Mouse (Mus musculus): ENCODE data around the gene Zmym3. TPM values are rescaled to one million over a fixed set of nuclear protein-coding genes. Genes with fewer than 3 reads are reported as not detected.
"Not testable (repeated sequence)": the region's sequence is repeated elsewhere in the genome, so short reads cannot be mapped to it uniquely, and the experiment has no call there.

Gene Zmym3
- total RNA-seq, 1 experiment from 2014 or later = 35.3 TPM

DNA sequence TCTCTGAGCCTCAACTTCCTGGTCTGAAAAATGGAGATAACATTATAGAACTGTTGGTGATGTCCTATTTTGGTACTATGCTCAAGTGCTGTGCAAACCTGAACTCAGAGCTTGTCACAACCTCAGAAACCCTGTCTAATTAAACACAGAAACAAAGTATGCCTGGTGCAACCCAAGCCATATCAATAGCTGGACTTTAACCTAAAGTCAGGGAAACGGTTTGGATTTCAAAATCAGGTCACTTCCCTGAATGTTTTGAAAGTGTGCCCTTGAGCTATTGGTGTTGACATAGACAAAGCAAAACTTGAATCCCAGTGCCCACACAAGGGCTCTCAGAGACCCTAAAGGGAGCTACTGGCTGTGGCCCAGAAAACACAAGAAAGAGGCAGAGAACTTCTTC lies 40.9 kb downstream of the Zmym3 start:
- ATAC-seq (replicated peaks; ENCODE audit: insufficient number of reproducible peaks, low FRiP score, low TSS enrichment, poor library complexity, severe bottlenecking) = no peak

DNA sequence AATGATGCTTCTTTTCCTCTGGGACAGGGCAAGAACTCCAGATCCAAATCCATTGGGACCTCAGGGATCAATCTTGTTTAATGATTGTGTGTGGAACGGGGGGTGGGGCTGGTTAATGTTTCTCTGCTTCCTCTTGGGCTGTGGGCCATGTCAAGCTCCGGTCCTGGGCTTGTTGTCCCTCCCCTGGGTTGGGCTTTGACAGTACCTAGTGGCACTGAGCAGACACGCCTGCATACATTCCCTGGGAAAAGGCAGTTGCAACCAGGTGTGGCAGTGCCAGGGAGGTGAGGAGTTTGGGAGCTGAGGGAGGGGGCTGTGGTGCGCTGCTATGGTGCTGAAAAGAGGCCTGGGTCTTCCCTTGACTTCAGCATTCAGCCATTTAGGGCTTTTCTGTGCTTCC lies 43.6 kb downstream of the Zmym3 start:
- ATAC-seq (replicated peaks; ENCODE audit: insufficient number of reproducible peaks, low FRiP score, low TSS enrichment, poor library complexity, severe bottlenecking) = no peak

DNA sequence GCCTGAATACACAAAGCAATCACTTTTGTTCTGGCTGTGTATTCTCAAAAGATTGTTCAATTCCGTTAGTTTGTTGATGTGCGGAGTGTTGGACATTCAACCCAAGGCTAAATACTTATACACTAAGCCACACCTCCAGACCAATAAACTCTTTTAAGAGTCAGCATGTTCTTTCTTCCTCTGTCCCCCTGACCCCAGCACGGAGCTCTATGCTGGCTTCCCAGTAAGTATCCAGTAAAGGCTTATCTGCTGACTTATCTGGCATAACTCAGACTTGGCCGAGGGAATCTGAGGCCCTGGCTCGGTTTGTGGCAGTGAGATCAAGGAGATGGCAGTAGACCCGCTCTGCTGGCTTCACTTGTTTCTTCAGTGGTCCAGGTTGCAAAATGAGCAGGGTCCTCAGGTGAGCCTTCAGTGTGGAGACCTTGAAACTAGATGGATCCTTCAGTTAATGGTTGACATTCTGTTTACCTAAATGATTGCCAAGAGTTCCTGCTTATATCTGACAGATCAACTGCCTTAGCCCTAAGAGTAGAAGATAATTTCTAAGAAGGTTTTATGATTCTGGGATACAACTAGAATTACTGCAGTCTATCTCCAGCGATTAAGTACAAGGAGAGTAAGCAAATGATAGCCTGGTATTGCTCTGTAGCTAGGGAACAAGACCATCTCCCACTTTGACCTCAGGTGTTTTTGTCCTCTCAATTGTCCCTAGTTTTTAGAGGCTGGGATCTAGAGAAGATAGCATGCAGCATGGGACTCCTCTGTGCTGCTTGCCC lies 44.3 kb downstream of the Zmym3 start, which contains the start of gene Gjb1:
Gjb1 (plus strand) TSS at position 189 of the 779 bp plus-strand sequence.
- ATAC-seq (replicated peaks; ENCODE audit: insufficient number of reproducible peaks, low FRiP score, low TSS enrichment, poor library complexity, severe bottlenecking) = no peak

DNA sequence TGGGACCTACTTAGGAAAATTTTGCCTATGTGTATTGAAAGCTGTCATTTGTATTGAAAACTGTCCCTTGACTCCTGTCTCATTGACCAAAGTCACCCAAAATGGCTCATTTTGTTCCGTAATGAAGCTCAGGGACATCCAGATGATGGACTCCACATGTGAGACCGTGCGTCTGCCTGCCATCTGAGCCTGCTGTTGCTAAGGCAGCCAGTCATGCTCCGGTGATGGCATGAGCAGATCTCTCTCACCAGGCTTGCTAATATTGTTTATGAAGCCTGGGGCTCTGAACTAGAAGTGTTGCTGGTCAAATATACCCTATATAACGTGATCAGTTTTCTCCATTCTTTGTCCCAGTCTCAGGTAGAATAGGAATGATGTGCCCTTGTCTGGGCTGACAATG lies 47.7 kb downstream of the Zmym3 start:
- no peak for ATAC-seq (replicated peaks; ENCODE audit: insufficient number of reproducible peaks, low FRiP score, low TSS enrichment, poor library complexity, severe bottlenecking)

DNA sequence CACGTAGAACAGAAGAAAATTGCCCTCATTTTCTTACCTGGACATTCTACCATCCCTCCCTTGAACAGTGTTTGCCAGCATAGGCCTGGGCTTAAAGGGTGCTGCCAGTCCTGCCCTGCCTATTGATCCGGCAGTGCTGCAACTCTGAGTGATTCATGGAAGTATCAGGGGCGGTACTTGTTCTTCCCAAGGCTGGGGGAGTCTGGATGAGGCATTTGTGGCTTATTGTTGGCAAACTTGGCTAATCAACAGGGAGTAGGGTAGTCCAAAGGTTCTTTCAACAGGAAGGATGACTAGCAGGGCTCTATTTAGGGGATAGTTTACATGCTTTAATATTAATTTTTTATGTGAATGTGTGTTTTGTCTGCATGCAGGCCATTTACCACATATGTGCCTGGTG lies 50.1 kb downstream of the Zmym3 start:
- ATAC-seq (replicated peaks; ENCODE audit: insufficient number of reproducible peaks, low FRiP score, low TSS enrichment, poor library complexity, severe bottlenecking) = no peak

DNA sequence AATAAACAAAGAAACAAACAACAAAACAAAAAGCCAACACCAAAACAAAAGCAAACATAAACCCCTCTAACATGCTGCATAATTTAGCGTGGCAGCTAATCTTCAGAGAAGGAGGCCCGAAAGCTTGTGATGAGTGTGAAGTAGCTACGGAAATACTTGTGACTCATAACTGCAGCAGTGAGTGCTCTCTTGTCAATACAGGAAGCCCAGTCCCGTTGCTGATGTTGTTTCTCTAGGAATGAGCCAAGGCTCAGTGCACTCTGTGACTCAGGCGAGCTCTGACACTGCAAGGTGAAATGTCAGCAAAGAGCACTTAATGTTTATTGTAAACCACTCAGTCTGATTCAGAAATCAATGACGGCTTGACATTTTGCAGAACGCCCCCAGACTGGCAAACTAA lies 51.6 kb downstream of the Zmym3 start:
- ATAC-seq (replicated peaks; ENCODE audit: insufficient number of reproducible peaks, low FRiP score, low TSS enrichment, poor library complexity, severe bottlenecking) = no peak

DNA sequence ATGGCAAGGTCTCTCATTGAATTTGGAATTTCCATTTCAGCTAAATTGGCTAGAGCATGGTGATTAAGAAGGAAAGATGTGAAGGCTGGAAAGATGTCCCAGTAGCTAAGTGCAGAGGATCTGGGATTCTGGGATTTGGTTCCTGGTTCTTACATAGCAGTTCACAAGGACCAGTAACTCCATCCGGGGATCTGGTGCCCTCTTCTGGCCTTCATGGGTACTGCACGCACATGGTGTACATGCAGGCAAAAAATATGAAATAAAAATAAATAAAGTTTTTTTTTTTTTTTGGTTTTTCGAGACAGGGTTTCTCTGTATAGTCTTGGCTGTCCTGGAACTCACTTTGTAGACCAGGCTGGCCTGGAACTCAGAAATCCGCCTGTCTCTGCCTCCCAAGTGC lies 61.7 kb downstream of the Zmym3 start:
- not testable (repeated sequence) for ATAC-seq (replicated peaks; ENCODE audit: insufficient number of reproducible peaks, low FRiP score, low TSS enrichment, poor library complexity, severe bottlenecking)

Other genes with a start within 250 kb of the Zmym3 start
- gene Snx12, start 198.3 kb downstream of the Zmym3 start, total RNA-seq (2017) = 47.5 to 52.9 TPM (median 49.3 TPM) in 3 replicates
- 14.0 to 20.8 TPM (median 14.5 TPM) in 3 replicates for gene Foxo4, start 166.3 kb downstream of the Zmym3 start, total RNA-seq (2017)
- 10.8 to 15.8 TPM (median 13.4 TPM) in 3 replicates for gene Gm614, start 156.9 kb downstream of the Zmym3 start, total RNA-seq (2017)
- 206 to 400 TPM (median 270 TPM) in 3 replicates for gene Il2rg, start 152.6 kb downstream of the Zmym3 start, total RNA-seq (2017)
- gene Gm20489, start 151.8 kb downstream of the Zmym3 start, total RNA-seq (2017) = not detected in 3 replicates
- gene Med12, start 146.8 kb downstream of the Zmym3 start, total RNA-seq (2017) = 42.5 to 73.8 TPM (median 57.7 TPM) in 3 replicates
- gene Nlgn3, start 121.7 kb downstream of the Zmym3 start, total RNA-seq (2017) = 1.2 TPM in 1 of 3 replicates, not detected in the others
- not detected in 3 replicates for gene Gjb1, start 44.5 kb downstream of the Zmym3 start, total RNA-seq (2017)
- 308 to 348 TPM (median 324 TPM) in 3 replicates for gene Nono, start 8.5 kb upstream of the Zmym3 start, total RNA-seq (2017)
- 0.64 to 2.6 TPM in 2 of 3 replicates, not detected in the other for gene Itgb1bp2, start 28.2 kb upstream of the Zmym3 start, total RNA-seq (2017)
- gene Taf1, start 111.9 kb upstream of the Zmym3 start, total RNA-seq (2017) = 55.4 to 102 TPM (median 69.7 TPM) in 3 replicates
- 97.1 to 210 TPM (median 107 TPM) in 3 replicates for gene Ogt, start 219.2 kb upstream of the Zmym3 start, total RNA-seq (2017)